Mouse (Mus musculus): Measurements from ENCODE around the gene Zc3h7a. TPM values are rescaled to one million over a fixed set of nuclear protein-coding genes. Genes with fewer than 3 reads are reported as not detected.
"Not testable (repeated sequence)": the region's sequence is repeated elsewhere in the genome, so short reads cannot be mapped to it uniquely, and the experiment has no call there.

The Zc3h7a gene
- total RNA-seq, 2 experiments from 2014 or later: 60.9 to 66.2 TPM

GRCm38 (mm10) chr16:11164695-11165255, 11.4 kb downstream of the Zc3h7a start:
- DNase-seq (ENCODE audit: extremely low spot score in 1 of 2, low spot score in 2 of 2): no peak
- intact Hi-C loops (cut with DNase I): no loop called here

DNA sequence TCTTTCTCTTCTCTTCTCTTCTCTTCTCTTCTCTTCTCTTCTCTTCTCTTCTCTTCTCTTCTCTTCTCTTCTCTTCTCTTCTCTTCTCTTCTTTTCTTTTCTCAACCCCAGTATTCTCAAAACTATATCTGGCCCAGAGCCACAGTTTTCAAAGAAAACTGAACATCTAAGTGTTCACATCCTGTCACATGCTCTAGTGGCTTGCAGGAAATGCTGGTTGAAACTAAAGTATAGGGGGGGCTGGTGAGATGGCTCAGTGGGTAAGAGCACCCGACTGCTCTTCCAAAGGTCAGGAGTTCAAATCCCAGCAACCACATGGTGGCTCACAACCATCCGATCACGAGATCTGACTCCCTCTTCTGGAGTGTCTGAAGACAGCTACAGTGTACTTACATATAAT, 18.5 kb downstream of the Zc3h7a start:
- intact Hi-C loops (cut with DNase I): loop anchor here (5.0 kb wide), 1 partner anchor 40 kb away; no protein-coding TSS in a partner anchor

DNA sequence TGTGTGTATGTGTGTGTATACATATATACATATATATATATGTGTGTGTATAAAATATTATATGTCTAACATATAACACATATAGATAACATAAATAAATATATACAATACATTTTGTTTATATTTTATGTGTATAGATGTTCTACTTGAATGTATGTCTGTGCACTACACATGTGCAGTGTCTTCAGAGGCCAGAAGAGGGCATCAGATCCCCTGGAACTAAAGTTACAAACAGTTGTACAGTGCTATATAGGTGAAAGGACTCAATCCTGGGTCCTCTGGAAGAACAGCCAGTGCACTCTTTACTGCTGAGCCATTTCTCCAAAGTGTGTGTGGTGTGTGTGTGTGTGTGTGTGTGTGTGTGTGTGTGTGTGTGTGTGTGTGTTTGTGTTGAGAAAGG, 21.7 kb downstream of the Zc3h7a start:
- DNase-seq (ENCODE audit: extremely low spot score in 1 of 2, low spot score in 2 of 2): no peak
- intact Hi-C loops (cut with DNase I): loop anchor here (5.0 kb wide), 1 partner anchor 78 kb away; no protein-coding TSS in a partner anchor

More for the DNA sequence above, 18.5 kb downstream of the Zc3h7a start:
- not testable (repeated sequence) for DNase-seq (ENCODE audit: extremely low spot score in 1 of 2, low spot score in 2 of 2)

DNA sequence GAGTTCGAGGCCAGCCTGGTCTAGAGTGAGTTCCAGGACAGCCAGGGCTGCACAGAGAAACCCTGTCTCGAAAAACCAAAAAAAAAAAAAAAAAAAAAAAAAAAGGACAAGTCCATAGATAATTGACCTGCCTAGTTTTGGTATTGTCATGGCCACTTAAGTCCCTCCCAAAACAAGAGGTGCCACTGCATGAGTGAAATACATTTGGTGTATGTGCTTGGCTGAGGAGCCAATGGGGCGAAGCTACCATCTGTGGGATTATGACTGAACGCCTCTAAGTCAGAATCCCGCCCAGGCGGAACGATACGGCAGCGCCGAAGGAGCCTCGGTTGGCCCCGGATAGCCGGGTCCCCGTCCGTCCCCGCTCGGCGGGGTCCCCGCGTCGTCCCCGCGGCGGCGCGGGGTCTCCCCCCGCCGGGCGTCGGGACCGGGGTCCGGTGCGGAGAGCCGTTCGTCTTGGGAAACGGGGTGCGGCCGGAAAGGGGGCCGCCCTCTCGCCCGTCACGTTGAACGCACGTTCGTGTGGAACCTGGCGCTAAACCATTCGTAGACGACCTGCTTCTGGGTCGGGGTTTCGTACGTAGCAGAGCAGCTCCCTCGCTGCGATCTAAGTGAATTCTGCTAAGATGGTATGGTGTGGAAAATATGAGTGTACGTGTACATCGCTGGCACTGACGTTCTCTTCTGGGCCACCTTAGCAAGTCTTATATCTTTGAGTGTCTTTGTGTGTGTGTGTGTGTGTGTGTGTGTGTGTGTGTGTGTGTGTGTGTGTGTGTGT, 32.3 kb downstream of the Zc3h7a start:
- intact Hi-C loops (cut with DNase I): not testable (repeated sequence)
- DNase-seq (ENCODE audit: extremely low spot score in 1 of 2, low spot score in 2 of 2): peak; percentile 98 to 100

DNA sequence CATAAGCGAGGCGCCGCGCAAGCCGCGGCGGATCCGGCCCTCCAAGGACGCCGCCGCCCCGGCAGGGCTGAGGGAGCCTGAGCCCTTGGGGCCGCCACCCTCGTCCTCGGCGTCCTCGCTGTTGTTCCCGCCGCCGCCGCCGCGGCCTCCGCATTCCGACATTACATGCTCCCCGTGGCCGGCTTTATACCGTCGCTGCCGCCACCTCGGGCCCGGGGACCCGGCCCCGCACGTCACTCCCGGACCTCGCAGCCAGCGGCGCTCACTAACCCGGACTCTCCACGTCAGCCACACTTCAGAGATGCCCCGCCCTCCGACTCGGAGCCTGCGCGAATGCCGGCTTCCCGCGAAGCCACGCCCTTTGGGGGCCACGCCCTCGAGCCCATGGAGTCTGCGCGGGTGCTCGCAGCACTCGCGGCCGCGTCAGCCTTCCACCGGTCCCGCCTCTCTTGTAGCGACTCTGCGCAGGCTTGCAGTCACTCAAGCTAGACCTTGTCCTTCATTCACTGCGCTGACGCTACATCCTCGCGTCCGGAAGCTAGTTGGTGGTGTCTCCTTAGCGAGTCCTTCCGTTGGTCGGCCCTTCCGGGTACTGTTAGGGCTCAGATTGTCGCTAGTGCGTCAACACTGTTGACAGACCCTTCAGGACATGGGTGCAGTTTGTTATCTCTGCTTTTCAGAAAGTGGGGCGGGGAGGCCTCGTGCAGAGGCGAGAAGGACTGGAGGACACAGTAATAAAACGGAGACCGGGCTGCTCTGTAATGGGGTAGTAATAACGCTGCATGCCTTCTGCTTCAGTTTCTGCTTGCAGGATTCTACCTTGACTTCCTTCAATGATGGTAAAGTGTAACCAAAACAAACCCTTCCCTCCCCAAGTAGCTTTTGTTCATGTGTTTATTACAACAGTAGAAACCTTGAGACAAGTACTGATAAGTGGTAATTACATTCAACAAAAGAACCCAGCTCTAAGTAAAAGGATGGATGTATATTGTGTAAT, 41.5 kb downstream of the Zc3h7a start, which contains the start of gene Txndc11:
Txndc11 (minus strand) TSS at position 303 of the 997 bp plus-strand sequence.
- intact Hi-C loops (cut with DNase I): loop anchor here (5.0 kb wide), 1 partner anchor 38 kb away; no protein-coding TSS in a partner anchor
- peak; percentile 99 to 100 for DNase-seq (ENCODE audit: extremely low spot score in 1 of 2, low spot score in 2 of 2)

DNA sequence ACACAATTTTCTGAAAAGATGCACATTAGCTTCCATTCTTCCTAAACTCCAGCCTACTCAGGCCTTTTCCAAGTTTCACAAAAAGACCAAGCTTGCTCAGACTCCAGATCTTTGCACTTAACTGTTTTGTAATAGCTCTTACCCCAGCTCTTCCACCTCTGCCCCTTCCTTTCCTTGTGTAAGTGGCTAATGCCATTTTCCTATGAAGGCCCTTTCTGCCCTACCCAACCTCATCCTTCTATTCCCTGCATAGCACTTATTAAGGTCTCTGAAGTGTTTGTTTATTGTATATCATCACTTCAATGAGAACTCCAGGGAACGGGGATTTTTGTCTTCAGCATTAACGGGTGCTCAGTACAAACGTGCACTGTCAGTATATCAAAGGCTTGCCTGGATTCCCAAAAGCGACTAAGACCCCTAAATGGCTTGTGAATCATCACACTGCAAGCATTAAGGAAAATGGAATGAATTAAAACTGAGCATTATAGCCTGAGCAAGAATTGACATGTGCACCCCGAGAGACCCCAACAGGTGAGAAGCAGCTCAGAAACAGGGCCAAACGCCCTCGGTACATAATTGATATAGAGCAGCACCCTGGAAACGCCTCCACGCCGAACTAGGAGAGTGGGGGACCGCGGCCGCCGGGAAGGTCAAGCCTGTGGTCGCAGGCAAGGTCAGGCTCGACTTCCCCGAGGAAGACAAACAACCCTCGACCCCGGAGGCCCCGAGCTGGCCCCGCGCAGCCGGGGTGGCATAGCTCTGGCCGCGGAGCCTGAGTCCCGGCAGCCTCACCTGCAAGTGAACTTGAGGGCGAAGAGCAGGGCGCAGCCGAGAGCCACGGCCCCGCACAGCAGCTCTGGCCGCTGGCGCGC, 42.5 kb downstream of the Zc3h7a start:
- intact Hi-C loops (cut with DNase I): no loop called here
- peak; percentile 17 to 65 for DNase-seq (ENCODE audit: extremely low spot score in 1 of 2, low spot score in 2 of 2)

DNA sequence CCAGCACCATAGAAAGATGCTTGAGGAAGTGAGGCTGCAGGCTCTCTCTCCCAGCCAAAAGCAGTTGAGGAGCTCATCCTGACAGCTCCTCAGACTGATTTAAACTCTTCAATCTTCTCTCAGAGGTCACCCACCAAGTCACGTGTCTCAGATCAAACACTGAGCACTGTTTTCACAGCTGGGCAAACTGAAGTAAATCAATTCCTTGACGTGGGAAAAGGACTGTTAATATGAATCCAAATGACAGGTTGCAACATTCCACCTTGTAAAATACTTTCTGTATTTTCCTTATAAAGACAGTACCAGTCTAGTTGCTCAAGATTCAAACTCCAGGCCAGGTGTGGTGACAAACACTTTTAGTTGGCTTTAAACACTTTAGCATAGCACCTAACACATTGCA, 43.4 kb downstream of the Zc3h7a start:
- DNase-seq (ENCODE audit: extremely low spot score in 1 of 2, low spot score in 2 of 2): no peak
- intact Hi-C loops (cut with DNase I): no loop called here

DNA sequence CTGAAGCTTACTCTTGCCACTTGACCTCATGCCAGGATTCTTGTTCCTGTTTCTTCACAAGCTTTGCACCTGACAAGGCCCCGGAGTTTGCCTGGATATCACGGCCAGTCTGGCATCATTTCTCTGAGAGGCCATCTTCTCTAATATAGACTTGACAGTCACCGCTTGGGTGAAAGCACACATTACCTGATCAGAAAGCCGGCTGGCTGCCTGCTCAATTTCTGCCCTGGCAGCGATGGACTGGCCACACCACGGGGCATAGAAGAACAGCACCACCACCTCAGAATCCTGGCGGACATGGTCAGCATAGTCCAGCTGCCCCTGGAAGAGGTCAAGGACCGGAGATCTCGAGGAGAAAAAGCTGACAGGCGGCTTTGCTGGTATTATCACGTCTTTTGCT, 47.9 kb downstream of the Zc3h7a start:
- DNase-seq (ENCODE audit: extremely low spot score in 1 of 2, low spot score in 2 of 2): no peak
- intact Hi-C loops (cut with DNase I): no loop called here

DNA sequence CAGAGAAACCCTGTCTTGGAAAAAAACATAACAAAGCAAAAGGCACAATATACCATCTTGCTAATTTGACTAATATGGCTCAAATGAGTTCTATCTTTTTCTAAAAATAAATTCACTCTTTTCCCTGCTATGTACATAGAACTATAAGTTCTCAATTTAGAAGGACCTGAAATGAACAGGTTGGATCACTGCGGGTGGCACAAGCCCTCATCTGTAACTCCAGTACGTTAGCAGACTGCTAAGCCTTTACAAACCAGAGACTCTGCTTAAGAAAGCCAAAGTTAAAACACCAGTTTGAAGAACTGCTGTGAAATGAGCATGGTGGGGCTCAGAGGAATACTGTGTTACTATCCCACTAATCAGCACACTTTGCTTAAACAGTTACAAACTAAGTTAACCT, 50.8 kb downstream of the Zc3h7a start:
- no peak for DNase-seq (ENCODE audit: extremely low spot score in 1 of 2, low spot score in 2 of 2)
- intact Hi-C loops (cut with DNase I): no loop called here

DNA sequence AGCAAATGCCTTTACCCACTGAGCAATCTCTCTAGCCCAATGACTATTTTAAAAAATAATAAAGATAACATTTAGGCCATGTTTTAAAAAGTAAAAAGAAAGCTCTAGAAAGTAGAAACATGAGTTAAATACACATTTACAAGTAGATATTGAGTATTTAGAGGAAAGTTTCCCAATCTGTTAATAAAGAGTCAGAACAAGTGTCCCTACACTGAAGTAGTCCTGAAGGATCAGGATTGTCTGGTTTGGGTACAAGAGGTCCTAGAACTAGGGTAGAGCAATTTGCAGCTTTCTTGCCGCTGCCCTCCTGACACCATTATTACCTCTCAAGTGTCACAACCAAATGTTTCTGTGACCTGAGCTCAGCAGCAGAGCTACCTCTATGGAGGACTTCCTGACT, 52.1 kb downstream of the Zc3h7a start:
- intact Hi-C loops (cut with DNase I): no loop called here

GRCm38 (mm10) chr16:11122625-11123024, 53.6 kb downstream of the Zc3h7a start:
- intact Hi-C loops (cut with DNase I): no loop called here
- no peak for DNase-seq (ENCODE audit: extremely low spot score in 1 of 2, low spot score in 2 of 2)

More for the DNA sequence above, 52.1 kb downstream of the Zc3h7a start:
- no peak for DNase-seq (ENCODE audit: extremely low spot score in 1 of 2, low spot score in 2 of 2)

GRCm38 (mm10) chr16:11109198-11109740, 66.9 kb downstream of the Zc3h7a start:
- DNase-seq (ENCODE audit: extremely low spot score in 1 of 2, low spot score in 2 of 2): no peak
- intact Hi-C loops (cut with DNase I): loop anchor here (5.0 kb wide), 1 partner anchor 232 kb away; no protein-coding TSS in a partner anchor

DNA sequence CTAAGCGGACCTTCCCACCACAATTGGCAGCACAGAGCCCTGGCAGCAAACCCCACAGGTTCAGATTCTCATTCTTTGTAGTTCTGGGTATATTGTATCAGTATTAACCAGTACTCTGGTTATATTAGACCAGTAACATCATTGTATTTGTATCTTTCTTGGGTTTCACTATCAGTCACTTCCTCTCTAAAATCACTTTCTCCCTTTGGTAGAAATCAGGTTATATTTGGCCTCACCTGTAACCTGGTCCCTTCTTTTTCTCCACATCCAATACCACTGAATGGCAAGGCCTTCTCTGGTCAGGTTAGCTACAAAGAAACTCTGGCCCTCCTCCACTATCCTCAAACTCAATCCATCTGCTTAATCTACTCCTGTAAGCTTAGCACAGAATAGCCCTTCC, 71.3 kb downstream of the Zc3h7a start:
- intact Hi-C loops (cut with DNase I): loop anchor here (5.0 kb wide), 1 partner anchor 228 kb away; no protein-coding TSS in a partner anchor
- DNase-seq (ENCODE audit: extremely low spot score in 1 of 2, low spot score in 2 of 2): no peak

- no peak for DNase-seq (ENCODE audit: extremely low spot score in 1 of 2, low spot score in 2 of 2)
- intact Hi-C loops (cut with DNase I): no loop called here
Measured at GRCm38 (mm10) chr16:11097301-11097700, 78.9 kb downstream of the Zc3h7a start.

DNA sequence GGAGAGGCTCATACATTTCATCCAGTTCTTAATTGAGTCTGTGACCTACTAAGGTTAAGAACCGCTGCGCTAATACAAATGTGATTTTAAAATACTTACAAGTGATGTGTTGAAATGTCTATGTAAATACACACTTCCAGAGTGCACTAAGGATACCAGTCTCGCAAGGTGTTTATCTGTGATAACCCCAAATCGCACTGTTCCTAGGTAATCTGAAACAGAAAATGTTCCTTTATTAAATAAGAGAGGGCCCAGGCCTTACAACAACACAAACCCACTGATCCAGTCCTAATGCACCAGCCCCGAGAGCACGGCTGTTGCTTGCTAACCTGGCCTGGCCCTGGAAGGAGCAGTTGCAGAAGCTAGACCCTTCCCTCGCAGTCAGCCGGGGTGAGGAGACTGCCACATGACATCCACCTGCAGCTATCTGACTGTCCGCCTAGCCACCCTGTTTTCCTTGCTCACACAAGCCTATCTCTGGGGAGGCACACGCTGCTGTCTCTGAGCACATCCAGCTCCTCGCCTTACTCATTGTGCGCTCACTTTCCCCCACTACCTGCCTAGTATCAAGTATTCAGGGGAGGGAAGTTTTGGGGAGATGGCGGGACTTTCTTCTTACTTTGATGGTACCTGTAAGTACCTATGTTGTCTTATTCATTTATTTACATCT, 82.3 kb downstream of the Zc3h7a start:
- no peak for DNase-seq (ENCODE audit: extremely low spot score in 1 of 2, low spot score in 2 of 2)
- intact Hi-C loops (cut with DNase I): no loop called here

- intact Hi-C loops (cut with DNase I): no loop called here
Measured at GRCm38 (mm10) chr16:11092523-11092922, 83.7 kb downstream of the Zc3h7a start.

DNA sequence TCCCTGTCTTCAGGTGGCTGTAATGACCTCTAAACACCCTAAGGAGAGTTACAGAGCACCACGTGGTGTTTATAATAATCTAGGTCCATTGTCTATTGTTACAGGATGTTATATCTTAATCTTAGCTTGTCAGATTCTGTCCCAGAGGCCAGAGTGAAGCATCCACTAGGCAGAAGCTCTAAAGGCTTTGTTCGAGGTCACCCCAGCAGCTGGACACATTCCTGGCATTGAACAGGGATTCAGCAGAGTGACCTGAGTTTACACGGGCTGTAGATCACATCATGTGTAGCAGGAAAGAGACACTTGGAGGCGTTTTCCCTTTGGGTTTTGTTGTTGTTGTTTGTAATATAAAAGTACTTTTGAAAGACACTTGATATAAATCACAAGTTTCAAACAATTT, 84.1 kb downstream of the Zc3h7a start:
- intact Hi-C loops (cut with DNase I): no loop called here
- DNase-seq (ENCODE audit: extremely low spot score in 1 of 2, low spot score in 2 of 2): no peak

More at GRCm38 (mm10) chr16:11092523-11092922, 83.7 kb downstream of the Zc3h7a start:
- peak in 1 of 2 experiments; percentile 65 for DNase-seq (ENCODE audit: extremely low spot score in 1 of 2, low spot score in 2 of 2)

Data from left cerebral cortex, postnatal 10 days (tissue).